Mouse (Mus musculus) stomach, postnatal 0 days (tissue): ENCODE results near the gene Tmem171.

Source experiments
- CTCF ChIP-seq: IDR thresholded peaks from 2 replicates; pipeline ENCODE4 v1.5.1; 2016; ENCODE audit warnings: antibody characterized with exemption, low read depth, mild to moderate bottlenecking, moderate library complexity
- EP300 ChIP-seq: optimal IDR thresholded peaks from 2 replicates; pipeline ENCODE3; 2016; ENCODE audit warnings: antibody characterized with exemption

DNA sequence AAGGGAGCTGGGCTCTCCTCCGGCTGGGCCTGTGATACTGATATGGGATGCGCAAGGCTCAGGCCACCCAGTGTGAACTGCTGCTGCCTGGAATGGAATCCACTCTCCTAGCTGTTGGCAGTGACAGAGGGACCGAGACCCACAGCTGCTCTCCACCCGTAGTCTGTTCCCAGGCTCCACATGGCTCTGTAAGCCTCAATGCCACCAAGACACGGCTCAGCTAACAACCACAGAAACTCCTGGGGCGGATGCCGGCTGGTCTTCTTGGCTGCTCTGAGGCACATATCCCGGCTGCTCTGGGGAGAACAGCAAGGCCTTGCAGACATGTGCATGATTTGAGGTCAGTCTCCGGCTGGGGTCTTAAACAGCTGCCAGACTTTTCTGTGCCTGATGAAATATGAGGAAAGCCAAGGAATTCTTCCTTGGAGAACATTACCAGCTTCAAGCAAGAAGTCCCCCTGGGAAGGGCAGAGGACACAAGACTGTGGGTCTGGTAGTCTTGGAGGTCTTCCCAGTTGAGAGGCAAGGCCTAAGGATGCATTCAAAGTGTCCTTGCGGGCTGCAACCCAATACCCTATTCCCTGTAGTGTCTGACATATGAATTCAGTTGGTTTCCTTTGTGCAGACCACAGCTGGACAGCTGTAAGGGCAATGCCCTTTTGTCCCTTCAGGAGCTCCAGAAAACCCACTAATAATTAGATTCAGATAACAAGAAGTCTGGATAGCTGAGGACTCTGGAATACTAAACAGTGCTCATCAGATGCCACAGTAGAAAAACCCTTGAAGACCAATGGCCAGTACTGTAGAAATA lies 40.3 kb downstream of the Tmem171 start:
- TF ChIP-seq CTCF (no peak), EP300 (no peak)
